Mouse (Mus musculus) hindbrain, embryonic 16.5 days (tissue): ENCODE data around the gene Mup22. TPM values are rescaled to one million over a fixed set of nuclear protein-coding genes. Genes with fewer than 3 reads are reported as not detected.
"Not testable (repeated sequence)": the region's sequence is repeated elsewhere in the genome, so short reads cannot be mapped to it uniquely, and the experiment has no call there.

Experiments
- ATAC-seq: fragments of 200-750 bp; cut with Nextera tagmentation; 2 replicates; pipeline ENCODE4 v1.8.0; 2017; ENCODE audit warnings: moderate TSS enrichment, moderate library complexity
- H3K27ac ChIP-seq: fragments of 300-500 bp; sonication (generic); 2 replicates; pipeline ENCODE4 v1.5.1; 2014; ENCODE audit warnings: low read depth, mild to moderate bottlenecking, control low read depth, low read length, moderate library complexity
- H3K27me3 ChIP-seq: fragments of 300-500 bp; sonication (generic); replicated peaks from 2 replicates; pipeline ENCODE4 v1.6.1; 2014; ENCODE audit warnings: low read length; ENCODE audit not compliant: control insufficient read depth, insufficient read depth
- H3K36me3 ChIP-seq: fragments of 300-500 bp; sonication (generic); 2 replicates; pipeline ENCODE4 v1.6.1; 2014; ENCODE audit warnings: mild to moderate bottlenecking, low read length, moderate library complexity, mixed read lengths; ENCODE audit not compliant: control insufficient read depth, insufficient read depth
- H3K4me1 ChIP-seq: fragments of 300-500 bp; sonication (generic); 2 replicates; pipeline ENCODE4 v1.6.1; 2014; ENCODE audit warnings: low read depth, low read length; ENCODE audit not compliant: control insufficient read depth, insufficient read depth
- H3K4me2 ChIP-seq: fragments of 300-500 bp; sonication (generic); 2 replicates; pipeline ENCODE4 v1.6.1; 2014; ENCODE audit warnings: mild to moderate bottlenecking, low read length, control low read depth, moderate library complexity
- H3K4me3 ChIP-seq: fragments of 300-500 bp; sonication (generic); 2 replicates; pipeline ENCODE4 v1.5.1; 2014; ENCODE audit warnings: mild to moderate bottlenecking, low read length, control low read depth, moderate library complexity
- H3K9ac ChIP-seq: fragments of 300-500 bp; sonication (generic); 2 replicates; pipeline ENCODE4 v1.6.1; 2014; ENCODE audit warnings: low read depth, mild to moderate bottlenecking, control low read depth, low read length, moderate library complexity
- H3K9me3 ChIP-seq: fragments of 300-500 bp; sonication (generic); 2 replicates; pipeline ENCODE4 v1.6.1; 2014; ENCODE audit warnings: mild to moderate bottlenecking, low read length, moderate library complexity; ENCODE audit not compliant: control insufficient read depth
- WGBS: fragments of 180-500 bp; shearing (Covaris S2); extraction: QIAGEN DNeasy Blood & Tissue Kit; methylation state at CpG from one replicate; pipeline ENCODE4 v1.1.7; 2014; 5-methylcytosine and 5-hydroxymethylcytosine counted together
- polyA plus RNA-seq: library from polyadenylated mRNA; unstranded; fragments of >200 nt; fragmentation: Nextera tagmentation; extraction: Ambion mirVana; gene quantifications from 2 replicates; pipeline ENCODE4 v1.2.1, GENCODE M21; 2015

The Mup22 gene
- not detected in 2 replicates for polyA plus RNA-seq

- H3K4me3 ChIP-seq, H3K36me3 ChIP-seq, H3K27ac ChIP-seq, H3K4me1 ChIP-seq, H3K4me2 ChIP-seq, H3K27me3 ChIP-seq, H3K9me3 ChIP-seq, H3K9ac ChIP-seq, ATAC-seq: not testable (repeated sequence)
- WGBS = 96% methylated on average over 2 of the region's 4 CpGs
Measured at GRCm38 (mm10) chr4:60821363-60821762, at the start of gene Mup22. Gene Mup22 (minus strand): TSS chr4:60821463.

- H3K9ac ChIP-seq, H3K27me3 ChIP-seq, H3K4me3 ChIP-seq, H3K9me3 ChIP-seq, H3K4me1 ChIP-seq, ATAC-seq, H3K36me3 ChIP-seq, H3K27ac ChIP-seq, H3K4me2 ChIP-seq: not testable (repeated sequence)
Measured at GRCm38 (mm10) chr4:60840889-60841288, 19.6 kb upstream of the Mup22 start.

Other genes with a start within 250 kb of the Mup22 start
- gene Mup10, start 239.3 kb downstream of the Mup22 start, polyA plus RNA-seq = not detected in 2 replicates
- not detected in 2 replicates for gene Mup11, start 159.1 kb downstream of the Mup22 start, polyA plus RNA-seq
- not detected in 2 replicates for gene Mup12, start 80.1 kb downstream of the Mup22 start, polyA plus RNA-seq